Mouse (Mus musculus) heart, adult 2 months (tissue): Measurements from ENCODE around the gene Fam174b. TPM values are rescaled to one million over a fixed set of nuclear protein-coding genes. Genes with fewer than 3 reads are reported as not detected.

Experiments
- DNase-seq, 2 experiments: peaks; one replicate each; pipeline ENCODE4 v3.0.0; 2021
- H3K27ac ChIP-seq: fragments of 200-600 bp; 2 replicates; pipeline ENCODE4 v1.8.1; 2022
- H3K27me3 ChIP-seq: fragments of 200-500 bp; 2 replicates; pipeline ENCODE4 v1.6.1; 2012; ENCODE audit warnings: mild to moderate bottlenecking, low read length, inconsistent platforms, mixed read lengths; ENCODE audit not compliant: control insufficient read depth, insufficient read depth
- H3K36me3 ChIP-seq: fragments of 200-500 bp; 2 replicates; pipeline ENCODE4 v1.6.1; 2012; ENCODE audit warnings: low read length, inconsistent platforms; ENCODE audit not compliant: control insufficient read depth, insufficient read depth
- H3K4me1 ChIP-seq: fragments of 200-500 bp; 2 replicates; pipeline ENCODE4 v1.6.1; 2011; ENCODE audit warnings: low read length; ENCODE audit not compliant: control insufficient read depth, insufficient read depth
- H3K4me3 ChIP-seq: fragments of 200-600 bp; 2 replicates; pipeline ENCODE4 v1.8.1; 2022
- H3K79me2 ChIP-seq: fragments of 200-500 bp; replicated peaks from 2 replicates; pipeline ENCODE4 v1.6.1; 2012; ENCODE audit warnings: mild to moderate bottlenecking, inconsistent platforms, low read length, moderate library complexity, mixed read lengths; ENCODE audit not compliant: control insufficient read depth, insufficient read depth
- H3K9ac ChIP-seq: fragments of 200-500 bp; 2 replicates; pipeline ENCODE4 v1.6.1; 2012; ENCODE audit warnings: low read depth, mild to moderate bottlenecking, control low read depth, inconsistent platforms, low read length, mixed read lengths
- CTCF ChIP-seq: fragments of 200-600 bp; IDR thresholded peaks from 2 replicates; pipeline ENCODE4 v1.8.1; 2022; ENCODE audit warnings: antibody characterized with exemption, mild to moderate bottlenecking, moderate library complexity
- EP300 ChIP-seq: fragments of 200-500 bp; IDR thresholded peaks from 2 replicates; pipeline ENCODE4 v1.6.1; 2011; ENCODE audit warnings: low read depth, low read length, control low read depth; ENCODE audit not compliant: insufficient read depth
- POLR2A ChIP-seq: fragments of 200-500 bp; IDR thresholded peaks from 2 replicates; pipeline ENCODE4 v1.6.1; 2011; ENCODE audit warnings: mild to moderate bottlenecking, low read depth, low read length, control low read depth; ENCODE audit not compliant: insufficient read depth
- WGBS: fragments of 180-500 bp; shearing (Covaris S2); methylation state at CpG from one replicate; pipeline ENCODE4 v1.1.7; 2018; 5-methylcytosine and 5-hydroxymethylcytosine counted together
- intact Hi-C: fragments of 180-260 bp; cut with DNase I; formaldehyde crosslinking; loops from one replicate; pipeline ENCODE4 v1.15.1; 2025
- polyA plus RNA-seq: library from polyadenylated mRNA; depleted of rRNA; stranded (reverse); fragments of >200 nt; gene quantifications from 2 replicates; pipeline ENCODE4 v1.2.3, GENCODE M21; 2012
- total RNA-seq, 2 experiments: library from RNA; stranded (reverse); gene quantifications; 2 replicates each; pipeline ENCODE4 v1.2.3; 2021

The Fam174b gene
- total and polyA plus RNA-seq, 3 experiments, result 149 to 193 (median 175) TPM

- H3K36me3 ChIP-seq, result peaks cover 4% of the 10 kb centered on the region; the same call in 1 of the 2 replicates
- H3K9ac ChIP-seq, result no peak overlapping the region
- WGBS, result 64% methylated on average over 3 of the region's 3 CpGs
- no peaks in the 10 kb centered on the region for H3K27me3 ChIP-seq
- H3K79me2 ChIP-seq, result no peaks in the 10 kb centered on the region; the same call in 1 of the 2 replicates
- H3K27ac ChIP-seq, result 0 out of 2 replicates have a peak overlapping the region, but pooled peaks have one; percentile 33
- H3K4me3 ChIP-seq, result no peak overlapping the region
- peaks cover 12% of the 10 kb centered on the region for H3K4me1 ChIP-seq
- TF ChIP-seq EP300 (no peak), POLR2A (no peak), CTCF (no peak)
- DNase-seq, result no peak
- intact Hi-C loops, result loop anchor here (5.0 kb wide), 1 partner anchor 90 kb away; no protein-coding TSS in a partner anchor
Observed at GRCm38 (mm10) chr7:73716841-73717240, 23.3 kb upstream of the Fam174b start.

DNA sequence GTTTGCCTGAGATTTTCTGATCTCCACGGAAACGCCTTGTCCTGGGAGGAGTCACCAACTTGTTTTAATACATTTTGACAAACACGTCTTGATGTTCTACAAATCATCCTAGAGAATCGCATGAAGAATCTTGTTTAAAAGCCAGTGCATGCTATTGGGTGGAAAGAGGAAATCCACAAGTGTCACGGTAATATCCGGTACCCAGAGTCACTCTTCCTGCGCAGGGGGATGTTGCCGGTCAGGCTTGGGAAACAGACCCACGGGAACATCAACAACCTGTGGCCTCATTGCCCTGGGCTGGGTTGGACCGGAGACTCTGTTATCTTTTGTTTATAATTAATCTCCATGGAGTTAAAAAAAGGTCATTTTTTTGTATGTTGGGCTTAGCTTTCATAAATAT is 22.1 kb upstream of the Fam174b start:
- H3K4me1 ChIP-seq, result peaks cover 12% of the 10 kb centered on the region
- H3K27me3 ChIP-seq, result no peaks in the 10 kb centered on the region
- peak; percentile 30 to 67 for DNase-seq
- no peak overlapping the region; the same call in 1 of the 2 replicates for H3K4me3 ChIP-seq
- WGBS, result 24% methylated on average over 10 of the region's 10 CpGs
- peak overlapping the region; percentile 80 for H3K27ac ChIP-seq
- no peak overlapping the region for H3K9ac ChIP-seq
- intact Hi-C loops, result loop anchor here (5.0 kb wide), 1 partner anchor 89 kb away; no protein-coding TSS in a partner anchor
- no peaks in the 10 kb centered on the region; the same call in 1 of the 2 replicates for H3K79me2 ChIP-seq
- TF ChIP-seq EP300 (peak; percentile 68; the same call in 1 of the 2 replicates), CTCF (no peak)
- peaks cover 4% of the 10 kb centered on the region; the same call in 1 of the 2 replicates for H3K36me3 ChIP-seq

- intact Hi-C loops, result loop anchor here (5.0 kb wide), 1 partner anchor 89 kb away; no protein-coding TSS in a partner anchor
- H3K4me1 ChIP-seq, result peaks cover 12% of the 10 kb centered on the region
- TF ChIP-seq POLR2A (no peak), CTCF (no peak), EP300 (no peak)
- no peaks in the 10 kb centered on the region; the same call in 1 of the 2 replicates for H3K79me2 ChIP-seq
- H3K36me3 ChIP-seq, result peaks cover 4% of the 10 kb centered on the region; the same call in 1 of the 2 replicates
- H3K4me3 ChIP-seq, result no peak overlapping the region
- no peaks in the 10 kb centered on the region for H3K27me3 ChIP-seq
- peak in 1 of 2 experiments; percentile 21 for DNase-seq
- H3K27ac ChIP-seq, result peak overlapping the region; percentile 80
- H3K9ac ChIP-seq, result no peak overlapping the region
- 20% methylated on average over 5 of the region's 5 CpGs for WGBS
Observed at GRCm38 (mm10) chr7:73718497-73719007, 21.6 kb upstream of the Fam174b start.

DNA sequence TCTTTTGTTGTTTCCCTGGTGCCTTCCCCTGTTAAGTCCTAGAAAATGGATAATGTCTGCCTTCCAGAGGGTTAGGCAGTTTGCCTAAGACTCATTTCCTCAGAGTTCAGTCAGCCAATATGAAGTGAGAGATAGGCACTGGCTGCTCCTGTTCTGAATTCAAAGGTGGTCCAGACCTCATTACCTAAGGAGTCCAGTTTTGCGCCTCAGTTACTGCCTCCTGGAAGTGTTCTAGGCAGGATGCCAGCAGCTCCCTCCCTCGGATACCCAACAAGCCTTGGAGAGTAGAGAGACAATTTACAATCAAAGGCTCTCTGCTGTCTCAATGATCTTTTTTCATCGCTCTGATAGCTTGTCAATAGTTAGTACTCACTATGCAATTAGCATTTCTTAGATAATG is 19.1 kb upstream of the Fam174b start:
- peak; percentile 36 to 46 for DNase-seq

GRCm38 (mm10) chr7:73721764-73722163 is 18.3 kb upstream of the Fam174b start:
- no peaks in the 10 kb centered on the region for H3K79me2 ChIP-seq
- no peak overlapping the region for H3K4me3 ChIP-seq
- TF ChIP-seq EP300 (no peak), POLR2A (no peak), CTCF (no peak)
- WGBS, result 86% methylated on average over 3 of the region's 3 CpGs
- no peaks in the 10 kb centered on the region for H3K27me3 ChIP-seq
- no peak for DNase-seq
- H3K27ac ChIP-seq, result no peak overlapping the region
- peaks cover 11% of the 10 kb centered on the region for H3K4me1 ChIP-seq
- intact Hi-C loops, result loop anchor here (2.0 kb wide), 1 partner anchor 17 kb away; no protein-coding TSS in a partner anchor
- H3K36me3 ChIP-seq, result peaks cover 4% of the 10 kb centered on the region; the same call in 1 of the 2 replicates
- H3K9ac ChIP-seq, result no peak overlapping the region

More for the DNA sequence above, 19.1 kb upstream of the Fam174b start:
- Histone ChIP-seq H3K9ac (no peak overlapping the region), H3K36me3 (peaks cover 4% of the 10 kb centered on the region; the same call in 1 of the 2 replicates), H3K4me3 (no peak overlapping the region), H3K79me2 (no peaks in the 10 kb centered on the region), H3K27ac (no peak overlapping the region; the same call in none of the 2 replicates), H3K27me3 (no peaks in the 10 kb centered on the region), H3K4me1 (peaks cover 12% of the 10 kb centered on the region)
- intact Hi-C loops, result loop anchor here (2.0 kb wide), 1 partner anchor 18 kb away; no protein-coding TSS in a partner anchor
- 36% methylated on average over 3 of the region's 3 CpGs for WGBS
- no peak for TF ChIP-seq EP300

DNA sequence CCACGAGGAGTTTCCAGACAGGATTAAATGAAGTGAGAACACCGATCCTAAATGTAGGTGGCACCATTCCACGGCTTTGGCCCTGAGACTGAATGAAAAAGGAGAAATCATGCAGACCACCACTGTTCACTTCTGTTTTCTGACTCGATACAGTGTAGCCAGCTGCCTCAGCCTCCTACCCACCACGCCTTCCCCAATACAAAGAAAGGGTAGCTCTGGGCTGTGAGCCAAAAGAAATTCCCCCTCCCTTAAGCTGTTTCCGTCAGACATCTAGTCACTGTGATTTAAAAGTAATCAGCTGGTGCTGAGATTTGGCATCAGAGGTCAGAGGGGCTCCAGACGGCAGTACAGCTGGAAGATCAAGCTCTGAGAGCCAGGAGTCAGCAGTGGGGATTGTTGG is 10.2 kb upstream of the Fam174b start:
- Histone ChIP-seq H3K27me3 (no peaks in the 10 kb centered on the region), H3K36me3 (no peaks in the 10 kb centered on the region), H3K9ac (no peak overlapping the region), H3K79me2 (no peaks in the 10 kb centered on the region), H3K4me3 (no peak overlapping the region), H3K27ac (peak overlapping the region; percentile 28; the same call in 1 of the 2 replicates), H3K4me1 (peaks cover 7% of the 10 kb centered on the region; the same call in 1 of the 2 replicates)
- intact Hi-C loops, result no loop called here
- WGBS, result 34% methylated on average over 7 of the region's 7 CpGs
- DNase-seq, result no peak
- no peak for TF ChIP-seq CTCF
- no peak for TF ChIP-seq EP300
- TF ChIP-seq POLR2A, result no peak
